Mouse (Mus musculus) gastrocnemius, postnatal 4 days (tissue): ENCODE data around the gene Dnaic1. TPM values are rescaled to one million over a fixed set of nuclear protein-coding genes. Genes with fewer than 3 reads are reported as not detected.

Experiments
- total RNA-seq, 2 experiments: library from RNA; stranded (reverse); gene quantifications; 2 replicates each; pipeline ENCODE4 v1.2.3; 2021

Dnaic1 gene
- total RNA-seq, 2 experiments from 2014 or later: 4.9 to 5.8 TPM

Other genes starting within 250 kb of the Dnaic1 start
- gene Ubap1, start 220.8 kb upstream of the Dnaic1 start, total RNA-seq: 10 to 100 TPM; 41.2 to 46.0 TPM
- 1 to 10 TPM; 5.3 to 5.4 TPM for gene Kif24, start 104.9 kb upstream of the Dnaic1 start, total RNA-seq
- 10 to 100 TPM; 29.3 to 30.2 TPM for gene Nudt2, start 104.6 kb upstream of the Dnaic1 start, total RNA-seq
- 10 to 100 TPM; 78.4 to 90.4 TPM for gene AI464131, start 66.7 kb upstream of the Dnaic1 start, total RNA-seq
- under 1 TPM; 0.42 to 0.54 TPM for gene 1110017D15Rik, start 52.4 kb upstream of the Dnaic1 start, total RNA-seq
- 10 to 100 TPM; 20.1 to 24.4 TPM for gene Fam219a, start 237 bp upstream of the Dnaic1 start, total RNA-seq
- gene Enho, start 70.5 kb downstream of the Dnaic1 start, total RNA-seq: 10 to 100 TPM; 29.0 to 37.6 TPM
- gene Cntfr, start 127.3 kb downstream of the Dnaic1 start, total RNA-seq: 10 to 100 TPM; 40.8 to 41.9 TPM
- gene Il11ra1, start 130.2 kb downstream of the Dnaic1 start, total RNA-seq: 100 to 1,000 TPM in 1 of 2 experiments, 10 to 100 TPM in 1; 85.8 to 111 TPM
- gene Rpp25l, start 143.8 kb downstream of the Dnaic1 start, total RNA-seq: 10 to 100 TPM; 36.8 to 40.5 TPM
- 10 to 100 TPM; 49.8 to 52.9 TPM for gene Dctn3, start 153.4 kb downstream of the Dnaic1 start, total RNA-seq
- not detected for gene Arid3c, start 161.4 kb downstream of the Dnaic1 start, total RNA-seq
- 10 to 100 TPM; 24.0 to 24.1 TPM for gene Galt, start 185.5 kb downstream of the Dnaic1 start, total RNA-seq
- gene Sigmar1, start 186.4 kb downstream of the Dnaic1 start, total RNA-seq: 10 to 100 TPM; 25.7 to 27.4 TPM
- gene Ccl27a, start 204.5 kb downstream of the Dnaic1 start, total RNA-seq: 10 to 100 TPM; 26.2 to 27.4 TPM